Mouse (Mus musculus) brain, embryonic 14.5 days (tissue): ENCODE results near the gene Phyh. TPM values are rescaled to one million over a fixed set of nuclear protein-coding genes. Genes with fewer than 3 reads are reported as not detected.

Source experiments
- DNase-seq: peaks from one replicate; pipeline ENCODE4 v3.0.0-alpha.2; 2011; ENCODE audit warnings: low read depth
- CTCF ChIP-seq: fragments of 200-500 bp; IDR thresholded peaks from 2 replicates; pipeline ENCODE4 v1.5.1; 2012; ENCODE audit warnings: inconsistent platforms, mild to moderate bottlenecking, moderate library complexity, borderline replicate concordance; ENCODE audit not compliant: insufficient read depth, insufficient read length; ENCODE audit errors: extremely low read depth
- POLR2A ChIP-seq: fragments of 200-500 bp; IDR thresholded peaks from 2 replicates; pipeline ENCODE4 v1.6.1; 2012; ENCODE audit warnings: mild to moderate bottlenecking, inconsistent platforms, borderline replicate concordance; ENCODE audit not compliant: poor library complexity, insufficient read depth, insufficient read length, severe bottlenecking; ENCODE audit errors: extremely low read depth
- polyA plus RNA-seq: library from polyadenylated mRNA; depleted of rRNA; stranded (reverse); fragments of >200 nt; gene quantifications from 2 replicates; pipeline ENCODE4 v1.2.3, GENCODE M21; 2012; rRNA removed

The Phyh gene
- 25.3 and 33.9 TPM in 2 replicates for polyA plus RNA-seq

GRCm38 (mm10) chr2:4918860-4919739 lies at the start of gene Phyh:
TSS of gene Phyh (plus strand) at chr2:4919019.
- DNase-seq, result peak; percentile 90
- TF ChIP-seq CTCF, result peak; percentile 17; the same call in 1 of the 2 replicates
- peak; percentile 38; the same call in 1 of the 2 replicates for TF ChIP-seq POLR2A

DNA sequence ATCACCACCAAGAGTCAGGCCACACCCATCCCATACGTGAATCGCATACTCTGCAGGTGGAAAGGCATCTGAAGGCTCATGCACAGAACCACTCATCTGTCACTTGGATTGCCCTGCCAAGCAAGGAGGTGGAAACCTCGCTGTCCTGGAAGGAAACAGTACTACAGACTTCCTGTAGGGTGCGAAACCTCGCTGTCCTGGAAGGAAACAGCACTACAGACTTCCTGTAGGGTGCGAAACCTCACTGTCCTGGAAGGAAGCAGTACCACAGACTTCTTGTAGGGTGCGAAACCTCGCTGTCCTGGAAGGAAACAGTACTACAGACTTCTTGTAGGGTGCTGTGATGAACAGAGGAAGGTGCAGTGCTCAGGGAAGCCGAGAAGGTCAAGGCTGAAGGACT lies 46.1 kb upstream of the Phyh start:
- DNase-seq, result no peak
- TF ChIP-seq POLR2A, result no peak
- TF ChIP-seq CTCF, result no peak

GRCm38 (mm10) chr2:4873331-4873730 lies 45.5 kb upstream of the Phyh start:
- no peak for DNase-seq
- TF ChIP-seq POLR2A, result no peak

- DNase-seq, result no peak
- TF ChIP-seq POLR2A (no peak), CTCF (no peak)
Observed at GRCm38 (mm10) chr2:4875090-4875489, 43.7 kb upstream of the Phyh start.

- DNase-seq, result no peak
- TF ChIP-seq CTCF (no peak), POLR2A (no peak)
Observed at GRCm38 (mm10) chr2:4876131-4876530, 42.7 kb upstream of the Phyh start.

DNA sequence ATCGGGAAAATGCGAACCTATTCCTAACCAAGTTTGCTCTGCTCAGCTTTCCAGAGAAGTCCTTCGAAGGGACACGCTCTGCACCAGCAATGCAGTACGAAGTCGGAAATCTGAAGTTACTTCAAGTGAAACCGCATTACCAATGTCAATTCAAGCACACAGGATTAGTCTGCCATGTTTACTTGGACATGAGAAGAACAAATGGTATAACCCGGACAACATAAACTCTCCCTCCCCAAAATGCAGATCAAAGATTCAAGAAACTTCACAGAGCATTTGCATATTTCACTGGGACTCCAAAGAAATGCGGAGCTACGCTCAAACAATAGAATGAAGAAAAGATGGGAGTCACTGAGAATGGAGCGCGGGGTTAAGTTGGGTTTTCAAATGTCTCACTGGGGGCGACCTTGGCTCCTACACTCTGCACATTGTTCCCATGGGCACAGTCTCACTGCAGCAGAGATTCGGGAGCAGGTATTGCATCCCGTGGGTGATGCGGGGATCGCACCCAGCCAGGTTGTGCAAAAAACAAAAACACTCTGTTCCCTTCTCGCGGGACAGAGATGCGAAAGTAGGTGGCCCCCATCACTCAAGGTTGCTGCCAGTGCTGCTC lies 38.0 kb upstream of the Phyh start:
- peak; percentile 68 for DNase-seq
- TF ChIP-seq POLR2A (no peak), CTCF (no peak)

DNA sequence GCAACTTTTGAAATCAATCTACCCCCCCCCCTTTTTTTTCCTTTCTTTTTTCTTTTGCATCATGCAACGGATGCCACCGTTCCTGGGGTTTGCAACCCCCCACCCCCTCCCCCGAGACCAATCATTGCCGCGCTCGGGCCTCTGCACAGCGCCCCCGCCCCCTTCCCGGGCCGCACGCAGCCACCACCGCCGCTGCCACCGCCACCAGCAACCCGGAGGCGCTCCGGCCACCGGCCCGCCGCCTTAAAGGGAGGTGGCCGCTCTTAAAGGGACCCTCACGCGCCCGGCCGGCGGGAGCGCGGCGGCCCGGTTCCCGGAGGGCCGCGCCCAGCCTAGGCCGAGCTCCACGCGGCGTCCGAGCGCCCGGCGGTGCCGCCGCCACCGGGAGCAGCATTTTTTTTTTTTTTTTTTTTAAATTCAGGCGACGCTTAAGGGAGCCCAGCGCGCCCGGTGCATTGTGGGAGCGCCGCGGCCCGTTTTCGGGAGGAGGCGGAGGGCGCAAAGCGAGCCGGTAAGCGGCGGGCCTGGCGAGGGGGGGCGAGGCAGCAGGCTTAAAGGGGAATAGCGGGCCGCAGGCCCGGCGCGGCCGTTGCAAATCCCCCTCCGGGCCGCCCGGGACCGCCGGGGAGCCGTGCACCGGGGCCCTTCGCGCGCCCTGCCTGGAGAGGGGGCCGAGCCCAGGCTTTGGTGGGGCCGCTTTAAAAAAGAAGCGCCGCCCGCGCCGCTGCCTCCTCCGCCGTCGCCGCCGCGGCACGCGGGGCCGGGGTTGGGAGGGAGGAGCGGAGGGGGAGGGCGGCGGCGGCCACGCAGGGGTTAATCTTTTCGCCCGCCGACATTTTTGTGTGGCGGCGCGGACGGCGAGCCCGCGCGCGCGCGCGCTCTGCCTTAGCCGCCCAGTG lies 37.2 kb upstream of the Phyh start, which contains the start of gene Sephs1:
Sephs1 (plus strand) TSS at position 215 of the 899 bp plus-strand sequence.
- peak; percentile 97 for DNase-seq

DNA sequence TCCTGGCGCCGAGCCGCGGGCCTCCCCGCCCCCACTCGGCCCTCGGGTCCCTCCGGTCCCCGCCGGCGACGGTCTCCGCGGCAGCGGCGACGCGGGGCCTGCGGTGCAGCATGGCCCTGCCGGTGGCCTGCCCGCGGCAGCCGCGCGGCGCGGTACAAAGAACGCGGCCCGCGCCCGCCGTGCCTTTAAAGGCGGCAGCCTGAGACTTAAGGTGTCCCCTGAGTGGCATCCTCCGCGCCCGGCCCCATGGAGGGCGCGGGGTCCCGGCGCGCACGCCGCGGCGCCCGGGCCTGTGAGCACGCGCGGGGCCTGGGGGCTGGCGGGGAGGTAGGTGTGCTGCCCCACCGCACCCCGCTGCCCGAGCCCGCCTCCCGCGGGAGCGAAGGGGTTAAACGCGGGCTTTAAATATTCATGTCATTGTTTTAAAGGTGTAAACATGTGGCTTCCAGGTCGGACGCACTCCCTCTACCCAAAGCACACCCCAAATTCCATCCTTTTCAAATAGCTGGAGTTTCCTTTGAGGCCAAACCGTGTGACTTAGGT lies 36.5 kb upstream of the Phyh start:
- peak; percentile 76 for DNase-seq
- TF ChIP-seq POLR2A (peak; percentile 58), CTCF (no peak)

More for the DNA sequence above, 37.2 kb upstream of the Phyh start, which contains the start of gene Sephs1:
- peak; percentile 67 for TF ChIP-seq POLR2A
- TF ChIP-seq CTCF, result no peak

DNA sequence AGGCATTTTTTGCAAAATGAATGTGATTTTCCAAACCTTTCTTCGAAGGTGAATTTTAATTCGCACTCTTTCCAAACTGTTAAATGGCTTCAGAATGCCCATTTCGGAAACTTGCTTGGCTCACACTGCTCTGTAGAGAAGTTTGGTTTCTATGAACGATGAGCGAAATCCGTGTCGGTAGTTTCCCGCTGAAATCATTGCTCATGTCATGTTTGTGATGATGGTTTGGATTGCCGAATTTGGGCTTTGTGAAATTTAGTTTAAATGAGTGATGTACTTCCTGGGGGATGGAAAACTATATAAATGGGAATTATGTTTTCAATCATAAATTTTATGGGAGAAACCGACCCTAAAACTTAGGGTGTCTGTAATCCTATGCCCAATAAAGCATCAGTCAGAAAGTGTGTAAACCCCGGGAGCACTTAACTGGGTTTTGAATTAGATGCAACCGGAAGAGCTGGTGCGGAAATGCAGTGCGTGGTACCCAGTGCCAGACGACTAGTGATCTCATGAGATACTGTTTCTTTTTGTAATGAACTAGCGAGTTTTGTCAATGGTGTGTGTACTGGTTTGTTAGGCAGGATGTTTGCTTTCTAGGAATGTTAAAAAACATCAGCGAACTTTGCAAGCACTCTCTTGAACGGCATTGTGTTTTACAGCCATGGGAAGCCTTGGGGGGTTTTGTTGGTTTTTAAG lies 35.7 kb upstream of the Phyh start:
- TF ChIP-seq CTCF, result no peak
- peak; percentile 56 for DNase-seq

- no peak for DNase-seq
- no peak for TF ChIP-seq POLR2A
- TF ChIP-seq CTCF, result no peak
Observed at GRCm38 (mm10) chr2:4886896-4887295, 31.9 kb upstream of the Phyh start.

- TF ChIP-seq POLR2A (no peak), CTCF (no peak)
- DNase-seq, result no peak
Observed at GRCm38 (mm10) chr2:4895598-4895997, 23.2 kb upstream of the Phyh start.

DNA sequence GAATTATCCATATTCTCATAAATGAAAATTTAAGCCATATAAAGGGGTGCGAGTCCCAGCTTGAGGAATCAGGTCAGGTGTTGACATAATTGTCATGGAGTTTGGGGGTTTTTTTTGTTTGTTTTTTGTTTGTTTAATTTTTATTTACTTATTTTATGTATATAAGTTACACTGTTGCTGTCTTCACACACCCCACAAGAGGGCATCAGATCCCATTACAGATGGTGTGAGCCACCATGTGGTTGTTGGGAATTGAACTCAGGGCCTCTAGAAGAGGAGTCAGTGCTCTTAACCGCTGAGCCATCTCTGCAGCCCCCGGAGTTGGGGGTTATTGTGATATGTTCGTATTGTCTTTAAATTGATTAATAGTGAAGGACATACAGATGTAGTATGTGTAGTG lies 21.8 kb upstream of the Phyh start:
- DNase-seq, result no peak
- TF ChIP-seq CTCF, result no peak
- TF ChIP-seq POLR2A, result no peak
